Mouse (Mus musculus) adrenal gland, adult 8-10 months (tissue): ENCODE data around the gene Lrrtm3. TPM values are rescaled to one million over a fixed set of nuclear protein-coding genes. Genes with fewer than 3 reads are reported as not detected.
A peak's percentile ranks its signal among the peaks of the same experiment; 100 is the strongest.

ENCODE experiments used
- DNase-seq: peaks from one replicate; pipeline ENCODE4 v3.0.0; 2022
- total RNA-seq, 4 experiments: library from RNA; stranded (reverse); gene quantifications; 2 replicates each; pipeline ENCODE4 v1.2.4; 2022

Lrrtm3 gene
- total RNA-seq = under 1 TPM; 0.58 to 0.65 (median 0.62) TPM

GRCm38 (mm10) chr10:64089680-64090460 lies at the start of gene Lrrtm3:
Gene Lrrtm3 (minus strand): TSS chr10:64090277.
- DNase-seq = peak; percentile 40

GRCm38 (mm10) chr10:64135481-64135880 lies 45.4 kb upstream of the Lrrtm3 start:
- DNase-seq = no peak

GRCm38 (mm10) chr10:64133461-64133860 lies 43.4 kb upstream of the Lrrtm3 start:
- DNase-seq = no peak

- no peak for DNase-seq
Observed at GRCm38 (mm10) chr10:64130397-64131150, 40.5 kb upstream of the Lrrtm3 start.

- no peak for DNase-seq
Observed at GRCm38 (mm10) chr10:64118833-64119232, 28.8 kb upstream of the Lrrtm3 start.

- DNase-seq = no peak
Observed at GRCm38 (mm10) chr10:64115246-64115645, 25.2 kb upstream of the Lrrtm3 start.

- DNase-seq = no peak
Observed at GRCm38 (mm10) chr10:64096532-64096931, 6.5 kb upstream of the Lrrtm3 start.

- DNase-seq = no peak
Observed at GRCm38 (mm10) chr10:64088774-64089460, 1.2 kb downstream of the Lrrtm3 start.

- DNase-seq = no peak
Observed at GRCm38 (mm10) chr10:64087936-64088773, 1.9 kb downstream of the Lrrtm3 start.

- DNase-seq = no peak
Observed at GRCm38 (mm10) chr10:64087521-64087920, 2.6 kb downstream of the Lrrtm3 start.

- no peak for DNase-seq
Observed at GRCm38 (mm10) chr10:64086567-64087391, 3.3 kb downstream of the Lrrtm3 start.

- DNase-seq = no peak
Observed at GRCm38 (mm10) chr10:64086183-64086566, 3.9 kb downstream of the Lrrtm3 start.

- no peak for DNase-seq
Observed at GRCm38 (mm10) chr10:64084465-64084864, 5.6 kb downstream of the Lrrtm3 start.

GRCm38 (mm10) chr10:64083813-64084212 lies 6.3 kb downstream of the Lrrtm3 start:
- no peak for DNase-seq

- DNase-seq = no peak
Observed at GRCm38 (mm10) chr10:64082345-64082744, 7.7 kb downstream of the Lrrtm3 start.

GRCm38 (mm10) chr10:64076410-64077052 lies 13.5 kb downstream of the Lrrtm3 start:
- no peak for DNase-seq

GRCm38 (mm10) chr10:64075944-64076343 lies 14.1 kb downstream of the Lrrtm3 start:
- peak; percentile 60 for DNase-seq

- no peak for DNase-seq
Observed at GRCm38 (mm10) chr10:64063704-64064103, 26.4 kb downstream of the Lrrtm3 start.

GRCm38 (mm10) chr10:64049946-64050345 lies 40.1 kb downstream of the Lrrtm3 start:
- DNase-seq = no peak

- no peak for DNase-seq
Observed at GRCm38 (mm10) chr10:64049151-64049550, 40.9 kb downstream of the Lrrtm3 start.

- no peak for DNase-seq
Observed at GRCm38 (mm10) chr10:64041892-64042291, 48.2 kb downstream of the Lrrtm3 start.
